Mouse (Mus musculus) liver, adult 2 months (tissue): Measurements from ENCODE around the gene Atp6v1c2. TPM values are rescaled to one million over a fixed set of nuclear protein-coding genes. Genes with fewer than 3 reads are reported as not detected.

ENCODE experiments used
- DNase-seq: peaks from one replicate; pipeline ENCODE4 v3.0.0-alpha.2; 2011; ENCODE audit warnings: low read depth, low spot score; ENCODE audit errors: extremely low read depth
- H3K27ac ChIP-seq: fragments of 200-500 bp; replicated peaks from 2 replicates; pipeline ENCODE4 v1.5.1; 2012; ENCODE audit warnings: low read depth, mild to moderate bottlenecking, control low read depth, inconsistent platforms, low read length; ENCODE audit not compliant: insufficient read depth
- H3K27me3 ChIP-seq: fragments of 200-500 bp; 2 replicates; pipeline ENCODE4 v1.6.1; 2012; ENCODE audit warnings: mild to moderate bottlenecking, moderate library complexity, low read length, inconsistent platforms; ENCODE audit not compliant: control insufficient read depth, insufficient read depth
- H3K36me3 ChIP-seq: fragments of 200-500 bp; 2 replicates; pipeline ENCODE4 v1.6.1; 2012; ENCODE audit warnings: low read length, inconsistent platforms; ENCODE audit not compliant: control insufficient read depth, insufficient read depth
- H3K4me1 ChIP-seq: fragments of 200-500 bp; 2 replicates; pipeline ENCODE4 v1.6.1; 2011; ENCODE audit warnings: low read length; ENCODE audit not compliant: control insufficient read depth, insufficient read depth
- H3K4me3 ChIP-seq: fragments of 200-500 bp; 2 replicates; pipeline ENCODE4 v1.5.1; 2011; ENCODE audit warnings: low read depth, mild to moderate bottlenecking, control low read depth, low read length, moderate library complexity; ENCODE audit not compliant: insufficient read depth
- H3K79me2 ChIP-seq: fragments of 200-500 bp; 2 replicates; pipeline ENCODE4 v1.6.1; 2012; ENCODE audit warnings: inconsistent platforms, mild to moderate bottlenecking, low read length, moderate library complexity; ENCODE audit not compliant: control insufficient read depth, insufficient read depth
- H3K9ac ChIP-seq: fragments of 200-500 bp; 2 replicates; pipeline ENCODE4 v1.6.1; 2012; ENCODE audit warnings: low read depth, mild to moderate bottlenecking, control low read depth, inconsistent platforms, low read length
- CTCF ChIP-seq: fragments of 200-500 bp; IDR thresholded peaks from 2 replicates; pipeline ENCODE4 v1.5.1; 2011; ENCODE audit warnings: low read depth, low read length, control low read depth
- POLR2A ChIP-seq: fragments of 200-500 bp; IDR thresholded peaks from 2 replicates; pipeline ENCODE4 v1.6.1; 2011; ENCODE audit warnings: low read length, control low read depth; ENCODE audit not compliant: insufficient read depth; ENCODE audit errors: extremely low read depth
- WGBS: fragments of 180-500 bp; shearing (Covaris S2); methylation state at CpG from one replicate; pipeline ENCODE4 v1.1.7; 2018; 5-methylcytosine and 5-hydroxymethylcytosine counted together
- polyA plus RNA-seq: library from polyadenylated mRNA; depleted of rRNA; stranded (reverse); fragments of >200 nt; gene quantifications from 2 replicates; pipeline ENCODE4 v1.2.3, GENCODE M21; 2012; rRNA removed
- total RNA-seq: library from RNA; depleted of rRNA; stranded (reverse); fragments of >200 nt; gene quantifications from 2 replicates; pipeline ENCODE4 v1.2.3, GENCODE M21; 2014; rRNA removed

Gene Atp6v1c2
- total and polyA plus RNA-seq, 2 experiments: not detected

DNA sequence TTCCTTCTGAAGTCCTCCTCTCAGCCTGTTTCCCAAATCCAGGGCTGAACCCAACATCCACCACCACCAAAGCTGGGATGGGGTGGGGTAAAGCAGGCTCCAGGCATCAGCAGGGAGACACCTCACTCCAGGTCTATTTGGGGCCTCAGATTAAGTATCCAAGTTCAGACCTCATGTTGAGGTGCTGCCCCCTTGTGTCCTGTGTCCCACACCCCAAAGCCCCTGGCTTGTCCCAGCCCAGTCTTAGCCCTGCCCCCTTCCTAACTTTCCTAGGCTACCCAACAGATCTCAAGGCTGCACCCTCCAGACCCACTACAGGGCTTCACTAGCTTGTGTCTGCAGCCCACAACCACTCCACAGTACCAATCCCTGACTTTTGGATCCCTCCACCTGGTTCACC lies 87.1 kb downstream of the Atp6v1c2 start:
- DNase-seq: no peak
- Histone ChIP-seq H3K27ac (no peak overlapping the region), H3K4me1 (no peaks in the 10 kb centered on the region), H3K79me2 (no peaks in the 10 kb centered on the region), H3K36me3 (no peaks in the 10 kb centered on the region), H3K4me3 (no peak overlapping the region), H3K27me3 (no peaks in the 10 kb centered on the region), H3K9ac (no peak overlapping the region)
- TF ChIP-seq POLR2A (no peak), CTCF (no peak)

- H3K27ac ChIP-seq: no peak overlapping the region
- TF ChIP-seq POLR2A: no peak
- DNase-seq: no peak
These were observed 87.5 kb downstream of the Atp6v1c2 start for GRCm38 (mm10) chr12:17241614-17242013.

DNA sequence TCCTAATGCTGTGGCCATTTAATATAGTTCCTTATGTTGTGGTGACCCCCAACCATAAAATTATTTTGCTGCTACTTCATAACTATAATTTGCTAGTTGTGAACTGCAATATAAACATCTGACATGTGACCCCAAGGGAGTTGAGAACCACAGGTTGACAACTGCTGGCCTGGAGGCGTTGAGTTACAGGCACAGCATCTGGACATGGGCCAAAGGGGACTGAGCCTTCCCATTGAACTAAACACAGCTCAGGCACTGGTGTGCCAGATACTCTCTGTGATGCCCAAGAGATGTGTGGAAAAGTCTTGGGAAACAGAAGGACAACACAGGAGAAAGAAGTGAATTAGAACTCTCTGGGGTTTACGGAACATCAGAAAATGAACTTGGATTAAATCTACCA lies 88.1 kb downstream of the Atp6v1c2 start:
- Histone ChIP-seq H3K4me1 (no peaks in the 10 kb centered on the region), H3K9ac (no peak overlapping the region), H3K4me3 (no peak overlapping the region), H3K27me3 (no peaks in the 10 kb centered on the region), H3K27ac (no peak overlapping the region), H3K79me2 (no peaks in the 10 kb centered on the region), H3K36me3 (no peaks in the 10 kb centered on the region)
- TF ChIP-seq POLR2A: no peak
- TF ChIP-seq CTCF: no peak
- DNase-seq: no peak
- WGBS: 71% methylated on average over 2 of the region's 2 CpGs

More at GRCm38 (mm10) chr12:17241614-17242013, 87.5 kb downstream of the Atp6v1c2 start:
- Histone ChIP-seq H3K79me2 (no peaks in the 10 kb centered on the region), H3K4me3 (no peak overlapping the region), H3K9ac (no peak overlapping the region), H3K36me3 (no peaks in the 10 kb centered on the region), H3K27me3 (no peaks in the 10 kb centered on the region), H3K4me1 (no peaks in the 10 kb centered on the region)
- WGBS: 93% methylated on average over 9 of the region's 9 CpGs

- no peak for DNase-seq
- TF ChIP-seq POLR2A (no peak), CTCF (no peak)
- Histone ChIP-seq H3K27me3 (no peaks in the 10 kb centered on the region), H3K4me1 (no peaks in the 10 kb centered on the region), H3K79me2 (no peaks in the 10 kb centered on the region), H3K9ac (no peak overlapping the region), H3K4me3 (no peak overlapping the region), H3K36me3 (no peaks in the 10 kb centered on the region), H3K27ac (no peak overlapping the region)
These were observed 89.8 kb downstream of the Atp6v1c2 start for GRCm38 (mm10) chr12:17239428-17239688.

GRCm38 (mm10) chr12:17238588-17239427 lies 90.4 kb downstream of the Atp6v1c2 start:
- no peak for DNase-seq
- Histone ChIP-seq H3K27ac (no peak overlapping the region), H3K79me2 (no peaks in the 10 kb centered on the region), H3K36me3 (no peaks in the 10 kb centered on the region), H3K4me1 (no peaks in the 10 kb centered on the region), H3K27me3 (no peaks in the 10 kb centered on the region), H3K9ac (no peak overlapping the region), H3K4me3 (no peak overlapping the region)
- 66% methylated on average over 12 of the region's 12 CpGs for WGBS
- TF ChIP-seq POLR2A (no peak), CTCF (no peak)

GRCm38 (mm10) chr12:17235535-17236313 lies 93.4 kb downstream of the Atp6v1c2 start:
- no peak overlapping the region for H3K9ac ChIP-seq
- 59% methylated on average over 11 of the region's 11 CpGs for WGBS

More at GRCm38 (mm10) chr12:17235535-17236313, 93.4 kb downstream of the Atp6v1c2 start:
- Histone ChIP-seq H3K4me3 (no peak overlapping the region), H3K27ac (no peak overlapping the region), H3K36me3 (no peaks in the 10 kb centered on the region), H3K4me1 (no peaks in the 10 kb centered on the region), H3K79me2 (no peaks in the 10 kb centered on the region), H3K27me3 (no peaks in the 10 kb centered on the region)
- no peak for DNase-seq
- no peak for TF ChIP-seq POLR2A
- TF ChIP-seq CTCF: no peak

Other genes with a start within 250 kb of the Atp6v1c2 start
- gene Kcnf1, start 152.5 kb downstream of the Atp6v1c2 start, total RNA-seq: not detected in 2 replicates
- not detected in 2 replicates for gene Kcnf1, start 152.5 kb downstream of the Atp6v1c2 start, polyA plus RNA-seq
- gene Pdia6, start 62.8 kb downstream of the Atp6v1c2 start, total RNA-seq: 224 and 226 TPM in 2 replicates
- gene Pdia6, start 62.8 kb downstream of the Atp6v1c2 start, polyA plus RNA-seq: 89.1 and 95.4 TPM in 2 replicates
- gene Nol10, start 19.1 kb upstream of the Atp6v1c2 start, total RNA-seq: 1.3 and 1.8 TPM in 2 replicates
- 1.8 and 2.3 TPM in 2 replicates for gene Nol10, start 19.1 kb upstream of the Atp6v1c2 start, polyA plus RNA-seq
- gene Odc1, start 215.4 kb upstream of the Atp6v1c2 start, total RNA-seq: 114 and 122 TPM in 2 replicates
- gene Odc1, start 215.4 kb upstream of the Atp6v1c2 start, polyA plus RNA-seq: 40.9 and 44.1 TPM in 2 replicates